12 mouse cellular contexts compared by ENCODE assay signal in the genomic region with DNA sequence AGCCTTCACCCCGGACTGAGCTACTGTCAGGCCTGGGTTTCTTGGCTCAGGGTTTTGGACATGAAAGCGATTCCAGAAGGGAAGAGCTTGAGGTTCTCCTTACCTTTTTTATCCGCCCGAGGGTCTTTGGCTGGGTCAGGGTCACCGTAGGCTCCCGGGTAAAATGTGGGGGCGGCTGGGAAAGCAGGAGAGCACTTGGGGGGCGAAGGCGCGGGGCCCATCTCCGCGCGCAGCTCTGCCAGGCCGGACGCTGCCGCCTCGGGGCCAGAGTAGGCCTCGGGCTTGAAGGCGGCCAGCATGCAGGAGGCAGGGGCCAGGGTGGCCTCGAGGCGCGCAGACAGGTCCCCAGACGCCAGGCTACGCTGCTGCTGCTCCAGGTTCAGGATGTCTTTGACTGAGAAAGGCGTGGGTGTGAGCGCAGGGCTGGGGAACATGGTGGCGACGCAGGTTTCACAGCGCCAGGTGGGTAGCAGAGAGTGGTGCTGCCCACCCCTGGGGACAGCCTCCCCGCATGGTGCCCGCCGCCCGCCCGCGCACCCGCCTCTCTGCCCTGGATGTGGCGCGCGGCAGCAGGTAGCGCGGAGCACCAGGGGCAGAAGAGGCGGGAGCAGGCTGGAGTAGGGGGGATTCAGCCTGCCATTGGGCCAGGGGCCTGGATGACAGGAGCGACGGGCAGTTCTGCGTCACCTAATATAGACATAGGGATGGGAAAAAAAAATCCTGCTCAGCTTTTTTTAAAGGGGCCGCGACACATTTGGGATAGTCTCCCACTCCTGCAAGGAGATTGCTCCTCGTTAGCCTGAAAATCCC. TPM values are rescaled to one million over a fixed set of nuclear protein-coding genes. Genes with fewer than 3 reads are reported as not detected.
A peak's percentile ranks its signal among the peaks of the same experiment; 100 is the strongest.
DNase-seq lines count a peak whose midpoint lies in the region; ATAC-seq lines count a peak whose summit lies in the region.
"Had no signal": no experiment of that assay in that cellular context is flagged by ENCODE, and none has a peak within 500 bp of the region (broad histone marks: within the 10 kb centered on the region; RNA-seq: fewer than 3 reads in every experiment).

No protein-coding gene starts in this region.

- peak; percentile 98 for DNase-seq in heart, adult 11 months
- DNase-seq in heart, adult 8-10 months (ENCODE audit: low spot score), result no peak
- DNase-seq in 3134 (ENCODE audit: extremely low read depth, insufficient read length, low spot score), result peak; percentile 85
- DNase-seq in embryonic facial prominence, embryonic 11.5 days (ENCODE audit: low spot score), result peak; percentile 52
- DNase-seq in heart, postnatal 14 days, result peak; percentile 70 to 73
- no peak for DNase-seq in cerebellum, postnatal 25 days
- DNase-seq: cerebellum, adult 11 months had no signal

- no peak overlapping the region for H3K9ac ChIP-seq in embryonic facial prominence, embryonic 11.5 days (replicated peaks; ENCODE audit: low read length)
- no peak overlapping the region for H3K9ac ChIP-seq in kidney, embryonic 14.5 days (ENCODE audit: low read depth, low read length)
- no peak overlapping the region for H3K9ac ChIP-seq in kidney, embryonic 16.5 days (replicated peaks; ENCODE audit: low read length)
- H3K9ac ChIP-seq: forebrain, embryonic 13.5 days; hindbrain, embryonic 14.5 days had no signal

- no peaks in the 10 kb centered on the region for H3K9me3 ChIP-seq in embryonic facial prominence, embryonic 11.5 days (replicated peaks; ENCODE audit: control insufficient read depth, low read length)
- no peaks in the 10 kb centered on the region for H3K9me3 ChIP-seq in kidney, embryonic 14.5 days (ENCODE audit: control insufficient read depth, low read length)
- H3K9me3 ChIP-seq in kidney, embryonic 16.5 days (ENCODE audit: low read length), result no peaks in the 10 kb centered on the region
- H3K9me3 ChIP-seq: forebrain, embryonic 13.5 days had no signal

- peaks cover 87% of the 10 kb centered on the region for H3K27me3 ChIP-seq in embryonic facial prominence, embryonic 11.5 days (ENCODE audit: control insufficient read depth, insufficient read depth, low read length)
- H3K27me3 ChIP-seq in kidney, embryonic 14.5 days (ENCODE audit: control insufficient read depth, insufficient read depth, low read length), result peaks cover 98% of the 10 kb centered on the region
- H3K27me3 ChIP-seq in kidney, embryonic 16.5 days (ENCODE audit: insufficient read depth, low read length), result peaks cover 98% of the 10 kb centered on the region

- 1% methylated on average over 48 of the region's 48 CpGs for WGBS in embryonic facial prominence, embryonic 11.5 days
- WGBS in kidney, embryonic 14.5 days, result under 1% methylated on average over 48 of the region's 48 CpGs
- WGBS in kidney, embryonic 16.5 days, result 1% methylated on average over 48 of the region's 48 CpGs

- no peaks in the 10 kb centered on the region for H3K36me3 ChIP-seq in embryonic facial prominence, embryonic 11.5 days (replicated peaks; ENCODE audit: control insufficient read depth, insufficient read depth, low read depth, low read length)
- no peaks in the 10 kb centered on the region for H3K36me3 ChIP-seq in kidney, embryonic 14.5 days (ENCODE audit: control insufficient read depth, insufficient read depth, low read length)
- H3K36me3 ChIP-seq in kidney, embryonic 16.5 days (ENCODE audit: insufficient read depth, low read length), result no peaks in the 10 kb centered on the region

- intact Hi-C loops in heart, postnatal 14 days (cut with DNase I), result loop anchor here (1.0 kb wide), 1 partner anchor 9 kb away; no protein-coding TSS in a partner anchor

- ATAC-seq in embryonic facial prominence, embryonic 11.5 days (replicated peaks; ENCODE audit: insufficient number of reproducible peaks, low FRiP score, low TSS enrichment, low read depth), result no peak
- ATAC-seq in kidney, embryonic 14.5 days (ENCODE audit: low FRiP score, low TSS enrichment), result no peak
- no peak for ATAC-seq in kidney, embryonic 16.5 days (ENCODE audit: low FRiP score, low TSS enrichment)
- ATAC-seq: forebrain, embryonic 13.5 days had no signal

- H3K4me3 ChIP-seq in embryonic facial prominence, embryonic 11.5 days (ENCODE audit: low read depth, low read length), result 0 out of 2 replicates have a peak overlapping the region, but pooled peaks have one; percentile 4
- no peak overlapping the region for H3K4me3 ChIP-seq in kidney, embryonic 14.5 days (ENCODE audit: low read length)
- H3K4me3 ChIP-seq in kidney, embryonic 16.5 days (ENCODE audit: low read length), result no peak overlapping the region
- H3K4me3 ChIP-seq: forebrain, embryonic 13.5 days had no signal

- H3K4me2 ChIP-seq in embryonic facial prominence, embryonic 11.5 days (ENCODE audit: low read depth, low read length), result peak overlapping the region; percentile 20; the same call in 1 of the 2 replicates
- no peak overlapping the region; the same call in 1 of the 2 replicates for H3K4me2 ChIP-seq in kidney, embryonic 14.5 days (replicated peaks; ENCODE audit: low read depth, low read length)
- H3K4me2 ChIP-seq in kidney, embryonic 16.5 days (replicated peaks; ENCODE audit: low read depth, low read length), result no peak overlapping the region
- H3K4me2 ChIP-seq: forebrain, embryonic 13.5 days; hindbrain, embryonic 14.5 days had no signal

- peaks cover 3% of the 10 kb centered on the region; the same call in 1 of the 2 replicates for H3K4me1 ChIP-seq in embryonic facial prominence, embryonic 11.5 days (ENCODE audit: control insufficient read depth, insufficient read depth, low read length)
- H3K4me1 ChIP-seq in kidney, embryonic 14.5 days (ENCODE audit: control insufficient read depth, insufficient read depth, low read length), result no peaks in the 10 kb centered on the region
- H3K4me1 ChIP-seq in kidney, embryonic 16.5 days (ENCODE audit: insufficient read depth, low read length), result peaks cover 10% of the 10 kb centered on the region

- no peak overlapping the region for H3K27ac ChIP-seq in embryonic facial prominence, embryonic 11.5 days (replicated peaks; ENCODE audit: low read depth, low read length)
- no peak overlapping the region for H3K27ac ChIP-seq in kidney, embryonic 14.5 days (ENCODE audit: low read depth, low read length)
- H3K27ac ChIP-seq in kidney, embryonic 16.5 days (ENCODE audit: low read length), result no peak overlapping the region
- H3K27ac ChIP-seq: forebrain, embryonic 13.5 days; hindbrain, embryonic 14.5 days had no signal

RNA-seq across cellular contexts. Expression of a gene that starts 3.7 kb away (rescaled TPM):
- 10 to 100 TPM; 75.8 to 81.5 (median 79.7) TPM for total RNA-seq in heart, adult 8-10 months (2022)
- 1.8 and 2.2 TPM in 2 replicates for polyA plus RNA-seq in embryonic facial prominence, embryonic 11.5 days (2014; fragmentation: Nextera tagmentation; extraction: Ambion mirVana)
- total RNA-seq in heart, postnatal 14 days (2021), result 10 to 100 TPM; 78.9 to 80.4 TPM
- not detected in 2 replicates for polyA plus RNA-seq in kidney, embryonic 14.5 days (2014; fragmentation: Nextera tagmentation; extraction: Ambion mirVana)
- polyA plus RNA-seq in kidney, embryonic 16.5 days (2015; fragmentation: Nextera tagmentation; extraction: Ambion mirVana), result not detected in 2 replicates
- total RNA-seq: layer of hippocampus, postnatal 25 days had no signal
- polyA plus RNA-seq: forebrain, embryonic 13.5 days; hindbrain, embryonic 14.5 days had no signal

Comparison
In these comparisons a context has a peak if more than half of its experiments do, and no peak if none do; other contexts are left out.
1. DNase-seq: peak in heart, adult 11 months (single experiment), 3134 (single experiment), embryonic facial prominence, embryonic 11.5 days (single experiment) and heart, postnatal 14 days (2 of 2); none in heart, adult 8-10 months (single experiment) and cerebellum, postnatal 25 days (0 of 2).